Comparison of ENCODE assay signal across 10 mouse cellular contexts in the genomic region with DNA sequence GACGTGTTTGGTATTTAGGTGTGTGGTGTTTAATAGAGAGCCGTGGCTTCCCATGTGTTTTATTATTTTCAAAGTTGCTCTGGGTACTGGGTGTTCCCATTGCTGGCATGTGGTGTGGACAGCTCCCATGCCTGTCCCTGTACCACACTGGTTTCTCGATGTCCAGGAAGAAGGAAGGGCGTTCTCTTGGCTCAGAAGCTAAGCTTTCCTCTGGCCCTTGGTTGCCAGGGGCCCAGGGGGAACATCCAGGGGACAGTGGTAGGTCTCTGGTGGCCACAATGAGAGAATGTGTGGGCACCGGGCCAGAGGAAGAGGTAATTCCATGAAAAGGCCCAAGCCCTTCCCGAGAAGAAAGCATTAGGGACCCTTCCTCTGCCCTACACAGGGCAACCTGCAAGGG. TPM values are rescaled to one million over a fixed set of nuclear protein-coding genes. Genes with fewer than 3 reads are reported as not detected.
A peak's percentile ranks its signal among the peaks of the same experiment; 100 is the strongest.
DNase-seq lines count a peak whose midpoint lies in the region; ATAC-seq and TF ChIP-seq lines count a peak whose summit lies in the region.
"Had no signal": no experiment of that assay in that cellular context is flagged by ENCODE, and none has a peak within 500 bp of the region (broad histone marks: within the 10 kb centered on the region; RNA-seq: fewer than 3 reads in every experiment).

No protein-coding gene starts in this region.

- 55% methylated on average over 6 of the region's 6 CpGs for WGBS in forebrain, postnatal 0 days
- WGBS in lung, postnatal 0 days: 49% methylated on average over 6 of the region's 6 CpGs
- WGBS in intestine, embryonic 16.5 days: 62% methylated on average over 6 of the region's 6 CpGs

- peak; percentile 74 for DNase-seq in gastrocnemius, adult 2 months
- no peak for DNase-seq in gastrocnemius, postnatal 14 days
- DNase-seq in adrenal gland, postnatal 36 days: peak; percentile 35 to 38
- no peak for DNase-seq in forebrain, postnatal 0 days
- DNase-seq in lung, postnatal 0 days (ENCODE audit: low spot score): no peak
- DNase-seq in urinary bladder, postnatal 25 days (ENCODE audit: low spot score): no peak
- DNase-seq in embryo, embryonic 10.5 days (ENCODE audit: low spot score): no peak

- intact Hi-C loops in gastrocnemius, adult 2 months (cut with DNase I): loop anchor here (5.0 kb wide), 1 partner anchor 229 kb away; no protein-coding TSS in a partner anchor
- intact Hi-C loops in gastrocnemius, postnatal 14 days (cut with DNase I; ENCODE audit: low total_unique reads): no loop called here

- no peak overlapping the region for H3K4me3 ChIP-seq in gastrocnemius, adult 2 months
- H3K4me3 ChIP-seq in forebrain, postnatal 0 days (ENCODE audit: low read depth, low read length): no peak overlapping the region
- H3K4me3 ChIP-seq in lung, postnatal 0 days (ENCODE audit: low read depth, low read length): no peak overlapping the region
- no peak overlapping the region for H3K4me3 ChIP-seq in intestine, embryonic 16.5 days (ENCODE audit: low read length)
- H3K4me3 ChIP-seq: midbrain, embryonic 12.5 days had no signal

- no peak for ATAC-seq in forebrain, postnatal 0 days
- no peak for ATAC-seq in lung, postnatal 0 days
- ATAC-seq in intestine, embryonic 16.5 days: no peak
- ATAC-seq: CD4-positive, CD25-positive, alpha-beta regulatory T cell, adult 4 months had no signal

- peak overlapping the region; percentile 42 for H3K4me2 ChIP-seq in forebrain, postnatal 0 days (ENCODE audit: low read depth)
- H3K4me2 ChIP-seq in lung, postnatal 0 days (replicated peaks; ENCODE audit: low read depth, low read length): no peak overlapping the region
- no peak overlapping the region for H3K4me2 ChIP-seq in intestine, embryonic 16.5 days (ENCODE audit: low read depth, low read length)
- H3K4me2 ChIP-seq: midbrain, embryonic 12.5 days had no signal

- H3K36me3 ChIP-seq in forebrain, postnatal 0 days (ENCODE audit: insufficient read depth): no peaks in the 10 kb centered on the region
- H3K36me3 ChIP-seq in lung, postnatal 0 days (ENCODE audit: insufficient read depth, low read length): no peaks in the 10 kb centered on the region
- no peaks in the 10 kb centered on the region for H3K36me3 ChIP-seq in intestine, embryonic 16.5 days (ENCODE audit: control insufficient read depth, insufficient read depth, low read length)
- H3K36me3 ChIP-seq: midbrain, embryonic 12.5 days had no signal

- peak; percentile 65 for TF ChIP-seq EP300 in lung, postnatal 0 days (IDR thresholded peaks at IDR 0.05)

- TF ChIP-seq CTCF in gastrocnemius, adult 2 months (IDR thresholded peaks at IDR 0.05): no peak
- no peak for TF ChIP-seq CTCF in forebrain, postnatal 0 days (IDR thresholded peaks at IDR 0.05; ENCODE audit: low read depth)
- no peak for TF ChIP-seq CTCF in lung, postnatal 0 days (IDR thresholded peaks at IDR 0.05)

- H3K27ac ChIP-seq in gastrocnemius, adult 2 months: peak overlapping the region; percentile 76
- H3K27ac ChIP-seq in forebrain, postnatal 0 days (ENCODE audit: low read depth, low read length): peak overlapping the region; percentile 86
- no peak overlapping the region for H3K27ac ChIP-seq in lung, postnatal 0 days (ENCODE audit: low read length)
- H3K27ac ChIP-seq in intestine, embryonic 16.5 days (ENCODE audit: low read length): no peak overlapping the region

- 0 out of 2 replicates have a peak overlapping the region, but pooled peaks have one; percentile 39 for H3K9ac ChIP-seq in forebrain, postnatal 0 days
- no peak overlapping the region for H3K9ac ChIP-seq in lung, postnatal 0 days (replicated peaks; ENCODE audit: low read depth)
- no peak overlapping the region for H3K9ac ChIP-seq in intestine, embryonic 16.5 days (ENCODE audit: low read depth, low read length)
- H3K9ac ChIP-seq: midbrain, embryonic 12.5 days had no signal

- H3K27me3 ChIP-seq in forebrain, postnatal 0 days (ENCODE audit: insufficient read depth, low read length): no peaks in the 10 kb centered on the region
- H3K27me3 ChIP-seq in lung, postnatal 0 days (replicated peaks; ENCODE audit: insufficient read depth, low read length): 0 out of 2 replicates have a peak, but pooled peaks cover 4% of the 10 kb centered on the region
- H3K27me3 ChIP-seq in intestine, embryonic 16.5 days (replicated peaks; ENCODE audit: control insufficient read depth, insufficient read depth, low read length): no peaks in the 10 kb centered on the region; the same call in 1 of the 2 replicates

- no peaks in the 10 kb centered on the region for H3K9me3 ChIP-seq in forebrain, postnatal 0 days (ENCODE audit: low read length)
- H3K9me3 ChIP-seq in lung, postnatal 0 days (ENCODE audit: low read length): no peaks in the 10 kb centered on the region
- no peaks in the 10 kb centered on the region for H3K9me3 ChIP-seq in intestine, embryonic 16.5 days (ENCODE audit: control insufficient read depth, low read length)
- H3K9me3 ChIP-seq: midbrain, embryonic 12.5 days had no signal

- H3K4me1 ChIP-seq in forebrain, postnatal 0 days (ENCODE audit: insufficient read depth): peaks cover 33% of the 10 kb centered on the region
- H3K4me1 ChIP-seq in lung, postnatal 0 days (ENCODE audit: insufficient read depth, low read depth, low read length): no peaks in the 10 kb centered on the region
- H3K4me1 ChIP-seq in intestine, embryonic 16.5 days (ENCODE audit: control insufficient read depth, insufficient read depth, low read length): no peaks in the 10 kb centered on the region

RNA-seq across cellular contexts. Expression of gene Tnrc6c, which starts 27.5 kb away (rescaled TPM):
- total RNA-seq in gastrocnemius, adult 2 months (2021): 10 to 100 TPM; 18.5 to 24.8 TPM
- 10 to 100 TPM; 16.5 to 18.1 TPM for total RNA-seq in gastrocnemius, postnatal 14 days (2021)
- total RNA-seq in adrenal gland, postnatal 36 days (2021): 10 to 100 TPM; 18.6 to 26.3 TPM
- total RNA-seq in forebrain, postnatal 0 days (2014; rRNA removed): 56.9 and 71.6 TPM in 2 replicates
- polyA plus RNA-seq in forebrain, postnatal 0 days (2015; fragmentation: Nextera tagmentation; extraction: Ambion mirVana): 13.1 and 19.9 TPM in 2 replicates
- polyA plus RNA-seq in lung, postnatal 0 days (2015; fragmentation: Nextera tagmentation; extraction: Ambion mirVana): 8.9 and 9.8 TPM in 2 replicates
- 6.6 and 6.8 TPM in 2 replicates for polyA plus RNA-seq in intestine, embryonic 16.5 days (2015; fragmentation: Nextera tagmentation; extraction: Ambion mirVana)

Comparison
In these comparisons a context has a peak if more than half of its experiments do, and no peak if none do; other contexts are left out.
1. DNase-seq: peak in gastrocnemius, adult 2 months (single experiment) and adrenal gland, postnatal 36 days (2 of 2); none in gastrocnemius, postnatal 14 days (single experiment), forebrain, postnatal 0 days (single experiment), lung, postnatal 0 days (single experiment), urinary bladder, postnatal 25 days (single experiment) and embryo, embryonic 10.5 days (single experiment).
2. H3K27ac ChIP-seq: peak in gastrocnemius, adult 2 months (single experiment) and forebrain, postnatal 0 days (single experiment); none in lung, postnatal 0 days (single experiment) and intestine, embryonic 16.5 days (single experiment).